Mouse (Mus musculus): ENCODE data around the gene Olfr127. TPM values are rescaled to one million over a fixed set of nuclear protein-coding genes. Genes with fewer than 3 reads are reported as not detected.
"Not testable (repeated sequence)": the region's sequence is repeated elsewhere in the genome, so short reads cannot be mapped to it uniquely, and the experiment has no call there.

Gene Olfr127
- total RNA-seq (2021), result not detected

DNA sequence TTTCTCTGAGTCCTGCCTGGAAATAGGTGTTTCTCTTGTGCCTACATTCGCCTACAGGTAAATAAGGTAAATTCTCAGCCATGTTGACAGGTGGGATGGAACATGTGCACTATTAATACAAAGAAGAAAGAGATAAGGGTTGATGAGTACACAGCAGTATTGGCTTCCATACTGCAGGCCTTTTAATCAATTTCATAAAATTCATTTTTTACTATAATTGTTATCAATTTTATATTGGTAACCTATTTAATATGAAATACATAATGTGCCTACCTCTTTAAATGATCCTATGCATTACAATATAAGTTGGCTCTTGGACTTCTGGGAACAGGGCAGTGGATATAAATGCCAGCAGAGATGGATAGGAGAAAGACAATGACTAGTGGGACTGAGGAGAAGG is at the start of gene Olfr127:
TSS of gene Olfr127 (plus strand) at position 301 of the 400 bp plus-strand sequence.
- intact Hi-C loops (cut with DNase I), result no loop called here
- no peak for DNase-seq

GRCm38 (mm10) chr17:37863901-37864300 is 36.3 kb upstream of the Olfr127 start:
- no peak for DNase-seq
- intact Hi-C loops (cut with DNase I), result no loop called here

- intact Hi-C loops (cut with DNase I), result no loop called here
Observed at GRCm38 (mm10) chr17:37869676-37870205, 30.5 kb upstream of the Olfr127 start.

GRCm38 (mm10) chr17:37873830-37874229 is 26.4 kb upstream of the Olfr127 start:
- intact Hi-C loops (cut with DNase I), result no loop called here

More at GRCm38 (mm10) chr17:37869676-37870205, 30.5 kb upstream of the Olfr127 start:
- DNase-seq, result no peak

GRCm38 (mm10) chr17:37906821-37907220 is 6.6 kb downstream of the Olfr127 start:
- intact Hi-C loops (cut with DNase I); DNase-seq: not testable (repeated sequence)

More at GRCm38 (mm10) chr17:37873830-37874229, 26.4 kb upstream of the Olfr127 start:
- no peak for DNase-seq

- DNase-seq, result no peak
- intact Hi-C loops (cut with DNase I), result no loop called here
Observed at GRCm38 (mm10) chr17:37920248-37920647, 20.0 kb downstream of the Olfr127 start, which contains the start of gene Olfr128. Olfr128 (plus strand) TSS chr17:37920548.

- intact Hi-C loops (cut with DNase I), result no loop called here
Observed at GRCm38 (mm10) chr17:37952979-37953378, 52.7 kb downstream of the Olfr127 start, which contains the start of gene Olfr761. Olfr761 (minus strand) TSS chr17:37953079.

More at GRCm38 (mm10) chr17:37952979-37953378, 52.7 kb downstream of the Olfr127 start, which contains the start of gene Olfr761:
- DNase-seq, result no peak

Other genes with a start within 250 kb of the Olfr127 start
- gene Olfr117, start 236.7 kb upstream of the Olfr127 start, total RNA-seq (2021), result not detected
- gene Olfr118, start 233.4 kb upstream of the Olfr127 start, total RNA-seq (2021), result not detected
- not detected for gene Olfr119, start 203.9 kb upstream of the Olfr127 start, total RNA-seq (2021)
- not detected for gene Olfr120, start 178.6 kb upstream of the Olfr127 start, total RNA-seq (2021)
- gene Olfr121, start 151.6 kb upstream of the Olfr127 start, total RNA-seq (2021), result not detected
- gene Olfr122, start 131.8 kb upstream of the Olfr127 start, total RNA-seq (2021), result not detected
- gene Olfr123, start 106.9 kb upstream of the Olfr127 start, total RNA-seq (2021), result not detected
- not detected for gene Olfr124, start 100.5 kb upstream of the Olfr127 start, total RNA-seq (2021)
- gene Olfr125, start 67.5 kb upstream of the Olfr127 start, total RNA-seq (2021), result not detected
- not detected for gene Olfr126, start 53.0 kb upstream of the Olfr127 start, total RNA-seq (2021)
- gene Olfr128, start 20.1 kb downstream of the Olfr127 start, total RNA-seq (2021), result not detected
- gene Olfr761, start 52.6 kb downstream of the Olfr127 start, total RNA-seq (2021), result not detected
- not detected for gene Olfr129, start 159.6 kb downstream of the Olfr127 start, total RNA-seq (2021)
- not detected for gene Olfr130, start 163.5 kb downstream of the Olfr127 start, total RNA-seq (2021)
- gene Olfr131, start 188.3 kb downstream of the Olfr127 start, total RNA-seq (2021), result not detected
- not detected for gene Olfr132, start 234.1 kb downstream of the Olfr127 start, total RNA-seq (2021)
- not detected for gene Olfr133, start 244.8 kb downstream of the Olfr127 start, total RNA-seq (2021)